Mouse (Mus musculus) left cerebral cortex, postnatal 36 days (tissue): Measurements from ENCODE around the gene Trappc6b. TPM values are rescaled to one million over a fixed set of nuclear protein-coding genes. Genes with fewer than 3 reads are reported as not detected.

Experiments
- total RNA-seq, 2 experiments: library from RNA; stranded (reverse); gene quantifications; 2 replicates each; pipeline ENCODE4 v1.2.3; 2021

The Trappc6b gene
- total RNA-seq, 2 experiments from 2014 or later = 117 to 122 TPM

Other genes starting within 250 kb of the Trappc6b start
- 100 to 1,000 TPM in 1 of 2 experiments, 10 to 100 TPM in 1; 96.3 to 103 TPM for gene Sec23a, start 49.5 kb downstream of the Trappc6b start, total RNA-seq
- 1 to 10 TPM; 7.0 to 7.3 TPM for gene Gemin2, start 48.1 kb downstream of the Trappc6b start, total RNA-seq
- 10 to 100 TPM; 49.3 to 71.7 TPM for gene Pnn, start 5.4 kb upstream of the Trappc6b start, total RNA-seq
- gene Mia2, start 34.3 kb upstream of the Trappc6b start, total RNA-seq = 10 to 100 TPM; 41.3 to 51.0 TPM
- 10 to 100 TPM; 62.7 to 68.2 TPM for gene Fbxo33, start 158.3 kb upstream of the Trappc6b start, total RNA-seq